Mouse (Mus musculus) bone marrow, adult 2 months (tissue): ENCODE results near the gene Clcn1.

Source experiments
- CTCF ChIP-seq: fragments of 200-500 bp; IDR thresholded peaks from 2 replicates; pipeline ENCODE4 v1.5.1; 2011; ENCODE audit warnings: low read length, control low read depth; ENCODE audit not compliant: control insufficient read depth, insufficient read depth
- POLR2A ChIP-seq: fragments of 200-500 bp; IDR thresholded peaks from 2 replicates; pipeline ENCODE4 v1.6.1; 2011; ENCODE audit warnings: low read depth, mild to moderate bottlenecking, control low read depth, low read length, borderline replicate concordance; ENCODE audit not compliant: control insufficient read depth

- no peak for TF ChIP-seq CTCF
- no peak for TF ChIP-seq POLR2A
Observed at GRCm38 (mm10) chr6:42324482-42325267, 38.2 kb downstream of the Clcn1 start, which contains the start of gene Fam131b.
